Mouse (Mus musculus): ENCODE results near the gene Spdye4a. TPM values are rescaled to one million over a fixed set of nuclear protein-coding genes. Genes with fewer than 3 reads are reported as not detected.

Spdye4a gene
- not detected for polyA plus RNA-seq (2017; shearing (Covaris generic))

GRCm38 (mm10) chr5:143226790-143227189 is at the start of gene Spdye4a:
Spdye4a (minus strand) TSS chr5:143226890.

GRCm38 (mm10) chr5:143269363-143270150 is 42.9 kb upstream of the Spdye4a start, which contains the start of gene Zfp316:
Zfp316 (minus strand) TSS chr5:143270022.

GRCm38 (mm10) chr5:143235028-143235693 is 8.5 kb upstream of the Spdye4a start, which contains the start of gene Zfp12:
Zfp12 (plus strand) TSS chr5:143235163.

GRCm38 (mm10) chr5:143180255-143181076 is 46.2 kb downstream of the Spdye4a start, which contains the start of the genes Rbak and Spdye4b:
Rbak (minus strand) TSS chr5:143180775.
Spdye4b (plus strand) TSS chr5:143181017.

Other genes with a start within 250 kb of the Spdye4a start
- 48.8 TPM for gene Rnf216, start 113.9 kb downstream of the Spdye4a start, polyA plus RNA-seq (2017; shearing (Covaris generic))
- gene Olfr718-ps1, start 79.3 kb downstream of the Spdye4a start, polyA plus RNA-seq (2017; shearing (Covaris generic)) = 0.05 TPM
- 16.0 TPM for gene Rbak, start 46.1 kb downstream of the Spdye4a start, polyA plus RNA-seq (2017; shearing (Covaris generic))
- 0.20 TPM for gene Spdye4b, start 45.9 kb downstream of the Spdye4a start, polyA plus RNA-seq (2017; shearing (Covaris generic))
- 30.0 TPM for gene Zfp12, start 8.3 kb upstream of the Spdye4a start, polyA plus RNA-seq (2017; shearing (Covaris generic))
- gene Zfp316, start 43.1 kb upstream of the Spdye4a start, polyA plus RNA-seq (2017; shearing (Covaris generic)) = 3.1 TPM
- not detected for gene Zfp853, start 66.7 kb upstream of the Spdye4a start, polyA plus RNA-seq (2017; shearing (Covaris generic))
- gene E130309D02Rik, start 88.5 kb upstream of the Spdye4a start, polyA plus RNA-seq (2017; shearing (Covaris generic)) = 44.7 TPM
- 99.1 TPM for gene Zdhhc4, start 102.4 kb upstream of the Spdye4a start, polyA plus RNA-seq (2017; shearing (Covaris generic))
- not detected for gene Grid2ip, start 130.4 kb upstream of the Spdye4a start, polyA plus RNA-seq (2017; shearing (Covaris generic))
- 27.8 TPM for gene Kdelr2, start 176.9 kb upstream of the Spdye4a start, polyA plus RNA-seq (2017; shearing (Covaris generic))
- 11.1 TPM for gene Daglb, start 237.7 kb upstream of the Spdye4a start, polyA plus RNA-seq (2017; shearing (Covaris generic))